Mouse (Mus musculus) lung, postnatal 0 days (tissue): ENCODE data around the gene Sike1.

Experiments used
- CTCF ChIP-seq: IDR thresholded peaks from 2 replicates; pipeline ENCODE4 v1.5.1; 2016; ENCODE audit warnings: antibody characterized with exemption, mild to moderate bottlenecking
- EP300 ChIP-seq: IDR thresholded peaks from 2 replicates; pipeline ENCODE4 v1.6.1; 2016; ENCODE audit warnings: antibody characterized with exemption, mild to moderate bottlenecking, control low read depth

- TF ChIP-seq CTCF (no peak), EP300 (no peak; the same call in 1 of the 2 replicates)
Observed at GRCm38 (mm10) chr3:102970067-102970466, 25.4 kb upstream of the Sike1 start.
